Mouse (Mus musculus) C2C12 (cell line): ENCODE data around the gene Akap2.

ENCODE experiments used
- CTCF ChIP-seq: IDR thresholded peaks from one replicate; pipeline ENCODE4 v1.5.1; 2011; ENCODE audit not compliant: control insufficient read depth, insufficient read depth, insufficient read length
- MAX ChIP-seq: IDR thresholded peaks from one replicate; pipeline ENCODE4 v1.6.1; 2011; ENCODE audit warnings: mild to moderate bottlenecking, control low read depth
- MYOD1 ChIP-seq: IDR thresholded peaks from one replicate; pipeline ENCODE4 v1.6.1; 2011; ENCODE audit warnings: low read depth; ENCODE audit not compliant: control insufficient read depth, insufficient read length
- MYOG ChIP-seq: IDR thresholded peaks from one replicate; pipeline ENCODE4 v1.6.1; 2011; ENCODE audit not compliant: control insufficient read depth, insufficient read length; ENCODE audit errors: extremely low read depth
- USF1 ChIP-seq: IDR thresholded peaks from one replicate; pipeline ENCODE4 v1.6.1; 2011; ENCODE audit warnings: low read depth, mild to moderate bottlenecking, control low read depth, moderate library complexity

GRCm38 (mm10) chr4:57681511-57681910 lies 35.9 kb upstream of the Akap2 start:
- TF ChIP-seq CTCF = no peak
- no peak for TF ChIP-seq USF1
- TF ChIP-seq MYOD1 = no peak
- TF ChIP-seq MYOG = no peak
- no peak for TF ChIP-seq MAX
